Mouse (Mus musculus) lung, embryonic 14.5 days (tissue): ENCODE results near the gene Traf3ip3. TPM values are rescaled to one million over a fixed set of nuclear protein-coding genes. Genes with fewer than 3 reads are reported as not detected.

Experiments used
- ATAC-seq: fragments of 200-750 bp; cut with Nextera tagmentation; 2 replicates; pipeline ENCODE4 v1.8.0; 2017; ENCODE audit warnings: mild to moderate bottlenecking, moderate TSS enrichment, moderate library complexity; ENCODE audit not compliant: insufficient read depth
- DNase-seq: peaks from one replicate; pipeline ENCODE4 v3.0.0-alpha.2; 2015
- H3K27ac ChIP-seq: fragments of 300-500 bp; sonication (generic); 2 replicates; pipeline ENCODE4 v1.5.1; 2014; ENCODE audit warnings: low read depth, mild to moderate bottlenecking, moderate library complexity
- H3K27me3 ChIP-seq: fragments of 300-500 bp; sonication (generic); 2 replicates; pipeline ENCODE4 v1.6.1; 2014; ENCODE audit warnings: low read length, control low read depth; ENCODE audit not compliant: insufficient read depth
- H3K36me3 ChIP-seq: fragments of 300-500 bp; sonication (generic); 2 replicates; pipeline ENCODE4 v1.6.1; 2014; ENCODE audit warnings: control low read depth; ENCODE audit not compliant: insufficient read depth
- H3K4me1 ChIP-seq: fragments of 300-500 bp; sonication (generic); 2 replicates; pipeline ENCODE4 v1.6.1; 2014; ENCODE audit warnings: antibody characterized with exemption, control low read depth; ENCODE audit not compliant: insufficient read depth
- H3K4me2 ChIP-seq: fragments of 300-500 bp; sonication (generic); 2 replicates; pipeline ENCODE4 v1.6.1; 2014; ENCODE audit warnings: mild to moderate bottlenecking
- H3K4me3 ChIP-seq: fragments of 300-500 bp; sonication (generic); 2 replicates; pipeline ENCODE4 v1.5.1; 2014; ENCODE audit warnings: low read depth, low read length
- H3K9ac ChIP-seq: fragments of 300-500 bp; sonication (generic); 2 replicates; pipeline ENCODE4 v1.6.1; 2014
- H3K9me3 ChIP-seq: fragments of 300-500 bp; sonication (generic); 2 replicates; pipeline ENCODE4 v1.6.1; 2016; ENCODE audit warnings: low read depth, low read length, control low read depth
- CTCF ChIP-seq: IDR thresholded peaks from 2 replicates; pipeline ENCODE4 v1.5.1; 2016; ENCODE audit warnings: antibody characterized with exemption, low read depth
- WGBS: fragments of 180-500 bp; shearing (Covaris S2); extraction: QIAGEN DNeasy Blood & Tissue Kit; methylation state at CpG from one replicate; pipeline ENCODE4 v1.1.7; 2014; 5-methylcytosine and 5-hydroxymethylcytosine counted together
- polyA plus RNA-seq: library from polyadenylated mRNA; unstranded; fragments of >200 nt; fragmentation: Nextera tagmentation; extraction: Ambion mirVana; gene quantifications from 2 replicates; pipeline ENCODE4 v1.2.1, GENCODE M21; 2014

Gene Traf3ip3
- polyA plus RNA-seq, 1 experiment from 2014 or later: 1.9 TPM

DNA sequence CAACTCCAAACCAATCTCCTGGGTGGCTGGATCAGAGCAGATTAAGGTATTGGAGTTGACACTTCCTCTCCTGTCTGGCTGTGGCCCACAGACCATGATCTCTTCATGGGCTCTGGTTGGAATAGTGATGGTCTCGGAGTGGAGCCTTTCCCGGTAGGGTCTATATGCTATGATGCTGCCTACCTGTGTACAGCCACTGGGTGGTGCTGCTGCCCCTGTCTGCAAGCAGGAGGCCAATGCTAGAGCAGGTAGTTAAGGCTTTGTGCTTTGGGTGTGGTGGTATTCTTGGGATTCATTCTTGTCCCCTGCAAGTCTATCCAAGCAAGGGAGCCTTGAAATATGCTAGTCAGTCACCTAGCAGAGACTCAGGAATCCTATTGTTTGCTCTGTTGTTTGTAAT is 6.7 kb upstream of the Traf3ip3 start:
- no peaks in the 10 kb centered on the region for H3K36me3 ChIP-seq
- H3K27ac ChIP-seq: no peak overlapping the region
- H3K4me1 ChIP-seq: no peaks in the 10 kb centered on the region
- peak; percentile 81 for TF ChIP-seq CTCF
- H3K4me2 ChIP-seq: no peak overlapping the region
- H3K9ac ChIP-seq: no peak overlapping the region
- no peaks in the 10 kb centered on the region for H3K27me3 ChIP-seq
- no peak overlapping the region for H3K4me3 ChIP-seq
- DNase-seq (peak; percentile 63), ATAC-seq (no peak)
- 37% methylated on average over 2 of the region's 2 CpGs for WGBS
- no peaks in the 10 kb centered on the region for H3K9me3 ChIP-seq

- ATAC-seq: no peak
Measured at GRCm38 (mm10) chr1:193207503-193207902, 6.0 kb upstream of the Traf3ip3 start, which contains the start of gene Lamb3. Lamb3 (plus strand) TSS chr1:193207699.

GRCm38 (mm10) chr1:193205431-193205830 is 3.9 kb upstream of the Traf3ip3 start:
- no peaks in the 10 kb centered on the region for H3K27me3 ChIP-seq
- no peaks in the 10 kb centered on the region for H3K9me3 ChIP-seq
- H3K4me1 ChIP-seq: no peaks in the 10 kb centered on the region
- no peaks in the 10 kb centered on the region for H3K36me3 ChIP-seq
- no peak overlapping the region for H3K4me2 ChIP-seq
- H3K9ac ChIP-seq: no peak overlapping the region
- 86% methylated on average over 2 of the region's 2 CpGs for WGBS
- no peak overlapping the region for H3K4me3 ChIP-seq
- DNase-seq (no peak), ATAC-seq (no peak)
- no peak for TF ChIP-seq CTCF
- no peak overlapping the region for H3K27ac ChIP-seq

More at GRCm38 (mm10) chr1:193207503-193207902, 6.0 kb upstream of the Traf3ip3 start, which contains the start of gene Lamb3:
- Histone ChIP-seq H3K9me3 (no peaks in the 10 kb centered on the region), H3K27ac (no peak within 1 kb of the TSS), H3K9ac (no peak within 1 kb of the TSS), H3K27me3 (no peaks in the 10 kb centered on the region), H3K4me2 (no peak within 1 kb of the TSS), H3K36me3 (no peaks in the 10 kb centered on the region), H3K4me3 (no peak within 1 kb of the TSS), H3K4me1 (no peaks in the 10 kb centered on the region)
- TF ChIP-seq CTCF: no peak
- WGBS: 89% methylated on average over 3 of the region's 3 CpGs
- DNase-seq: no peak

DNA sequence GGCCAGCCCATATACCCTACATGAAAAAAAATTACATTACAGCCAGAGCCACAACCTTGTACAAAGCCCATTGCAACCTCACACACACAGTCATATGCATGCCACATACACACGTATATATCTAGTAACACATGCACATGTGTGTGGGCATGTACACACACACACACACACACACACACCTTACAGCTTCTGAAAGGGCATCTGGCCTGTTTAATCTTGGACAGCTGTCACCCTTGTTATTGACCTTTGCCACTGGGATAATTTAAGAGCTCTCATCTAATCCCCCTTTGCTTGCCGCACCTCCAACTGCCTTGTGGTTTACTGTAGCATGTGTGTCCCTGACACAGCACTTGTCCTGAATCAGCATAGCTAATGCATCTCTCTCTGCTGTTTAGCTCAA is 2.3 kb upstream of the Traf3ip3 start:
- DNase-seq (no peak), ATAC-seq (no peak)
- Histone ChIP-seq H3K9ac (no peak overlapping the region), H3K4me2 (no peak overlapping the region), H3K4me1 (no peaks in the 10 kb centered on the region), H3K27ac (no peak overlapping the region), H3K27me3 (no peaks in the 10 kb centered on the region), H3K4me3 (no peak overlapping the region), H3K9me3 (no peaks in the 10 kb centered on the region), H3K36me3 (no peaks in the 10 kb centered on the region)
- 54% methylated on average over 2 of the region's 2 CpGs for WGBS
- TF ChIP-seq CTCF: no peak

- H3K9me3 ChIP-seq: no peaks in the 10 kb centered on the region
- H3K4me2 ChIP-seq: no peak overlapping the region
- no peaks in the 10 kb centered on the region for H3K4me1 ChIP-seq
- no peak for TF ChIP-seq CTCF
- H3K27me3 ChIP-seq: no peaks in the 10 kb centered on the region
- no peak overlapping the region for H3K27ac ChIP-seq
- 78% methylated on average over 8 of the region's 8 CpGs for WGBS
- no peak for ATAC-seq
- H3K9ac ChIP-seq: no peak overlapping the region
- no peak for DNase-seq
- no peak overlapping the region for H3K4me3 ChIP-seq
- no peaks in the 10 kb centered on the region for H3K36me3 ChIP-seq
Measured at GRCm38 (mm10) chr1:193200640-193201382, 692 bp downstream of the Traf3ip3 start.

GRCm38 (mm10) chr1:193198312-193198711 is 3.2 kb downstream of the Traf3ip3 start:
- Histone ChIP-seq H3K9ac (no peak overlapping the region), H3K4me2 (no peak overlapping the region), H3K27me3 (no peaks in the 10 kb centered on the region), H3K4me3 (no peak overlapping the region), H3K27ac (no peak overlapping the region), H3K9me3 (no peaks in the 10 kb centered on the region), H3K4me1 (no peaks in the 10 kb centered on the region), H3K36me3 (no peaks in the 10 kb centered on the region)
- DNase-seq (no peak), ATAC-seq (no peak)
- 90% methylated on average over 2 of the region's 2 CpGs for WGBS
- TF ChIP-seq CTCF: peak; percentile 26; the same call in 1 of the 2 replicates

DNA sequence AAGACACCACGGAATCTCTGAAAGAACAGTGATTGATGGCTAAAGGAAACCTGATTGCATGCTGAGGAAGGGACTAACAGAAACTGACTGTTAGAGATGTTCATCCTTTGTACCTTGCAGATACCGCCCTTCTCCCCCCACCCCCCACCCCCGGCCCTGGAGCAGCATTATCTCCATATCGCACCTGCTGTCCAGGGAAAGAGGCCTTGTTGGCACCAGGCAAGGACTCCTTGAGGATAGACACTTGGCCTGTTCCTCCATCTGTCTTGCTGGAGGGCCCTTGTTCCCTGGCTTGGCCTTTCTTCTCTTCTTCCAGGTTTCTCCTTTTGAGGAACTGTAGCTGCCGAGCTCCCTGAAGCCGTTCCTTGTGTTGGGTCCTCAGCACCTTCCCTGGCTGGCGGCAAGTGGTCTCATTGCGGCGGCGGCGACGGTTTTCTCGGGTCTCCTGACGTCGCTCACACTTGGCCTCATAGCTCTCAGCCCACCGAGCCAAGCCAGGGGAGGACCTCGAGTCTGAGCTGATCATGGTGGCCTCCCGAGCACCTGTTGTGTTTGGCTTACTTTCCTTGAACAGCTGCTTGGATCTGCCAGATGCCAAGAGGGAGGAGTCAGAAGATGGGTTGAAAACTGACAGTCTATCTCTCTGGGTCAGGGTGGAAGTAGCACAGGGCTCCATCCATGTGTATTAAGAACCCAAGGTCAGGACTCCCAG is 3.9 kb downstream of the Traf3ip3 start:
- no peak for ATAC-seq
- Histone ChIP-seq H3K9me3 (no peaks in the 10 kb centered on the region), H3K27me3 (no peaks in the 10 kb centered on the region), H3K4me1 (no peaks in the 10 kb centered on the region), H3K27ac (no peak overlapping the region), H3K9ac (no peak overlapping the region), H3K36me3 (no peaks in the 10 kb centered on the region), H3K4me3 (no peak overlapping the region), H3K4me2 (no peak overlapping the region)
- no peak for DNase-seq
- WGBS: 77% methylated on average over 18 of the region's 18 CpGs
- no peak for TF ChIP-seq CTCF
